Mouse (Mus musculus) adrenal gland, adult 18-20 months (tissue): ENCODE measurements around the gene Adamts7. TPM values are rescaled to one million over a fixed set of nuclear protein-coding genes. Genes with fewer than 3 reads are reported as not detected.

Source experiments
- DNase-seq, 2 experiments: peaks; one replicate each; pipeline ENCODE4 v3.0.0; 2021 to 2022; ENCODE audit warnings: low spot score in 2 of 2
- total RNA-seq, 2 experiments: library from RNA; stranded (reverse); gene quantifications; 1 replicate in 1 of 2; 2 replicates in 1 of 2; pipeline ENCODE4 v1.2.3; 2021

Adamts7 gene
- total RNA-seq, 2 experiments from 2014 or later, result 2.4 to 2.8 TPM

- DNase-seq, result peak; percentile 56 to 69
Observed at GRCm38 (mm10) chr9:90145788-90146187, 17.1 kb upstream of the Adamts7 start.

DNA sequence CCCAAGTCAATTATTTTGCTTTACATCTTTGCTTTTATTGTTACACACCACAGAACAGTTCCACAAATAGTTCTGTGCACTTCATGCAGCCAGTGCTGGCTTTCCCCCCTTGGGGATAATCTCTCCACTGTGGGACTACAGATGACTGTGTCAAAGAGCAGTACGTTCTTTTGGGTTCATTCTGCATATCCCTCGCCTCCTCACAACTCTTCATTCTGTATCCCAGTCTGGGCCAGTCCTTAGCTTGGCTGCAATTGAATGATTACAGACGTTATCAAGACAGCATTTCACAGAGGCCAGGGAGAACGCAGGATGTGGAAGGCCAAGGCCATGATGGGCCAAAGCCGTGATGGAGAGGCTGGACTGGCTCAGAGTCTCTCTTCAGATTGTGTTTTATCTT is 16.0 kb upstream of the Adamts7 start:
- DNase-seq, result no peak

DNA sequence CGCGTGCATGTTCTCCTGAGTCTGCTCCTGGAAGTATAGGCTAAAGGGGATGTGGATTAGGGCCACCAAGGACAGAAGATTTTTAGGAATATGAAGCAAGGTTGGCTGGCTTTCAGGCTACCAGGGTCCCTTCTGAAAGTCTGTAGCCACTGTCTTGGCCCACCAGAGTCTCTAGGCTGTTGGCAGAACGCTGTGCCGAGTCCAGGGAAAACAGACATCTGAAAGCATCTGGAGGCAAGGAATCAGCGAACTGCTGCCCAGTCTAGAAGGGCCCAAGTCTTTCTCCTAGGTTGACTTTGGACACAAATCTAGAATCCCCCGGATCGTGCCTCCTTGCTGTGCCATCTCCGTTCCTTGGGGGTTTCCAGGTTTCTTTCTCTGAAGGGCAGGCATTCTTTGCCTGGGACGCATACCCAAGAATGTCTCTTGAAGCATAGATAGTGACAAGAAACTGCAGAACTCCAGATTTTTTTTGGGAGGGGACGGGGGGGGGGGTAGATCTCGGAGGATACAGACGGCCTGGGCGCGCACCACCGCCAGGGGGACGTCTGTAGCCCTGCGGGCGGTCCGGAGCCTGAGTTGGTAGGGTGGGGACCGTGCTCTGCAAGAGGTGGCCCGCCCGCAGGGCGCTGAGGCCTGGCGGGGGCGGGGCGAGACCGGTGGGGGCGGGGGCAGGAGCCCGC is 485 bp upstream of the Adamts7 start:
- peak; percentile 54 to 73 for DNase-seq

DNA sequence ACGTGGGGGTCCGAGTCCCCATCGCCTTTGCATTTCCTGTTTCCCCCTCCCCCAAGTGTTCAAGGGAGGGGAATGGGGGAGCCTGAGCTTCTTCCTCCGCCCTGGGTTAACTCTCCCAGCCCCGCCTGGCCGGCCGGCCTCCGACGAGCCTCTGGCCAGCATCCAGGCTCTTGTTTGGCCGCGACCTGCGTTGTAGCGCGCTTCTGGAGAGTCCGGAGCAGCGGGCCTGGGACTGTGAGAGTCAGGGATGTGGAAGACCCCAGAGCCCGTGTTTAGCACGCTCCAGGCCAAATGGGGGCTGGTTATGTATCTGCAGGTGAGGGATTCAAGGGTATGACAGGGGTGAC is 853 bp downstream of the Adamts7 start:
- peak in 1 of 2 experiments; percentile 57 for DNase-seq

DNA sequence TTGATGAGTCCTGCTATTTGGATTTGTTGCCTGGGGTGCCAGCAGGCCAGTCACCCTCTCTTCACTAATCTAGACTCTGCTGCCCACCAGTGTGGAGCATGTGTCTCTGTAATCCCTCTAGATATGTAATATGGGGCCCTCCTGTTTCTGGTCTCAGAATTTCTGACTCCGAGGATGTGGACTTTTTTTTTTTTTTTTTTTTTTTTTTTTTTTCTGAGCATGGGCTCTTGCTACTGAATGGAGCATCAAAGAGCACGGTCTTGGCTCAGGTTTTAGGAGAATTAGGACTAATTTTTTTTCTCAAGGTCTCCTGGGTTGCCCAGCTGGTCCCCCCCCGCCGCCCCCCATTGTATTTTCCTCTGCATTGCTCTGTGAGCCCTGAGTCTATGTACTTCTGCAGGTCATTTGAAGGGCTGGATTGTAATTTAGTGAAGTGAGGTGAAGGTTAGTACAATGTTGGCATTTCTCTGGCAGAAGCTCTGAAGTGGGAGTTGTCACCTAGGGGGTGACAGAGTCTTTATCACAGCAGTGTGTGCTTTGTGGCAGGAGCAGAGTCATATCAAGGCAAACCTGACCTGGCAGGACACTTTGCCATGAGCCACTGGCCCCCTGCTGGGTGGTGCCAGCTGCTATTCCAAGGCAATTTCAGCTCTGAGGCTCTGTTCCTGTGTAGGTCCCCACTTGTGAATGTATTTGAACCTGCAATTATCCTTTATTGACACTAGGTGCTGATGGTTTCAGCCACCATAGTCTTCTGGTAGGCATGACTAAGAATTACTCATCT is 2.0 kb downstream of the Adamts7 start:
- DNase-seq, result peak in 1 of 2 experiments; percentile 15

DNA sequence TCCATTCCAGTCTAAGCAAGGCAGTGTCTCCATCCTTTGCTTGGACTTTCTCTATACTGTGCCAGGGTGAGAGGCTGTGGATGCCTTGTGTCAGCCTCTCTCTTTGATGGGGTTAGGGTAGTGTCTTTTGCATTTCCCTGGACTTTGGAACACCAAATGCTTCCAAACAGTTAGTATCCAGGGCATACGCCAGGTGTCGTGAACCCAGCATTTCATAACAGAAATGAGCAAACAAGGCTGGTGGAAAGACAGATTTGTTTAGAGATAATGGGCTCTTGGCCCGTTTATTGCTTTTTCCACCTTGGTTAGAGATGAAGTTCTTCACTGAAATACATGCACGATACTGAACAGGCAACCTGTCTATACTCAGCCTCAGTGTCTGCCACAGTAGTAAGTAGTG is 2.7 kb downstream of the Adamts7 start:
- DNase-seq, result no peak

DNA sequence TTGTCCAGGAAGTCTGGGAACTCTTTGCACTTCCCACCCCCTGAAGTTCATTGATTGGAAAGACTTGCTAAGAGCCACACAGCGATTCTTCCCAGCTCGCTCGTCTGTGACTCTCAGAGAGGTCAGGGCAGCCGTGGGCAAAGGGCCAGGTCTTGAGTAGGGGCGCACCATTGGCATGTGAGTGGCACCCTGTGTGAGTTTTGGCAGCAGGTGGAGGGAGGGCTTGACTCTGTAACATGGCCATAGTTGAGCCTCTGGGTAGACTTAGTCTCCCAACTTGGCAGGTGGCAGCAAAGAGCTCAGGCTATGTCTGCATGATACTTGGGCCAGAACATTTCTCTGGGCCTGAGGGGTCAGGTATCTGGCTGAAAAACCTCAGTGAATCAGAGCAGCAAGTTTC is 3.7 kb downstream of the Adamts7 start:
- DNase-seq, result peak in 1 of 2 experiments; percentile 30

DNA sequence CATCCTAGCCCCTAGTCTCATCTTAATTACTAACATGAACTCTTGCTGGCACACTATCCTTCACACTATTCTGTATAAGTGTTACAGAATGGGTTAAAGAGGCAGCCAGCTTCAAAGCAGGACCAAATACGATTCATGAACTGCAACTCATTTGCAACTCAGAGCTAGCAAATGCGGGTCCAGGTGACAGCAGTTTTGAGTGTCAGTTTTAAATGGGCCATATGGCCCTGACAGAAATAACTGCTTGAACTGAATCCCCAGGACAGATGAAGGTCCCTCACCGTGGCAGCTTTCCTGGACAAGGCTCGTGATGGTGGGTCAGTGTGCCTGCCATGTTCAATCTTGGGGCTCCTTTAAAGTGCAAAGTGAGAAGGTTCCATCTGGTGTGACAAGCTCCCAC is 7.1 kb downstream of the Adamts7 start:
- no peak for DNase-seq

DNA sequence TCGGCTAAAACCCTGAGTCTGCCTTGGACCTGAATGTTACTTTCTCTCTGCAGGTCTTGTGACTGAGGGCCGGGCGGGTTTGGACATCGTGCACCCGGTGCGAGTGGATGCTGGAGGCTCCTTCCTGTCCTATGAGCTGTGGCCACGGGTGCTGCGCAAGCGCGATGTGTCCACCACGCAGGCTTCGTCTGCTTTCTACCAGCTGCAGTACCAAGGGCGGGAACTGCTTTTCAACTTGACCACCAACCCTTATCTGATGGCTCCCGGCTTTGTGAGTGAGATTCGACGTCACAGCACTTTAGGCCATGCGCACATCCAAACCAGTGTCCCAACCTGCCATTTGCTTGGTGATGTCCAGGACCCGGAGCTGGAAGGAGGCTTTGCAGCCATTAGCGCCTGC is 8.6 kb downstream of the Adamts7 start:
- no peak for DNase-seq

GRCm38 (mm10) chr9:90172528-90173321 is 9.9 kb downstream of the Adamts7 start:
- DNase-seq, result no peak

GRCm38 (mm10) chr9:90173330-90173729 is 10.5 kb downstream of the Adamts7 start:
- peak in 1 of 2 experiments; percentile 17 for DNase-seq

DNA sequence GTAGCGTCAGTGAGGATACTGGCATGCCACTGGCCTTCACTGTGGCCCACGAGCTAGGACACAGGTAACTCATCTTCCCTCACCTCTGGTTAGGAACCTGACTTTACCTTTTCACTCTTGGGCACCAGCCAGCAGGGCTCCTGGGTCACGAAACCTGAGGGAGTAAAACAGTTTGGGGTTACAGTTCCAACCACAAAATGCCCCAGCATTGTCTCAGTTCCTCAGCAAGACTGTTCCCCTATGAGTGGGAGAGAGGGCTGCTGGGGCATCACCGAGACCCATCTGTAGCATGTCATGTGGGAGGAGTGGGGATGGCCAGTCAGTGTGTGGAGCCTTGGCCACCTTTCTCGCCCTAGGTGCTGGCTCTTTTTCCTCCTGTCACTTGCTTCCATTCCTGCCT is 16.5 kb downstream of the Adamts7 start:
- no peak for DNase-seq

DNA sequence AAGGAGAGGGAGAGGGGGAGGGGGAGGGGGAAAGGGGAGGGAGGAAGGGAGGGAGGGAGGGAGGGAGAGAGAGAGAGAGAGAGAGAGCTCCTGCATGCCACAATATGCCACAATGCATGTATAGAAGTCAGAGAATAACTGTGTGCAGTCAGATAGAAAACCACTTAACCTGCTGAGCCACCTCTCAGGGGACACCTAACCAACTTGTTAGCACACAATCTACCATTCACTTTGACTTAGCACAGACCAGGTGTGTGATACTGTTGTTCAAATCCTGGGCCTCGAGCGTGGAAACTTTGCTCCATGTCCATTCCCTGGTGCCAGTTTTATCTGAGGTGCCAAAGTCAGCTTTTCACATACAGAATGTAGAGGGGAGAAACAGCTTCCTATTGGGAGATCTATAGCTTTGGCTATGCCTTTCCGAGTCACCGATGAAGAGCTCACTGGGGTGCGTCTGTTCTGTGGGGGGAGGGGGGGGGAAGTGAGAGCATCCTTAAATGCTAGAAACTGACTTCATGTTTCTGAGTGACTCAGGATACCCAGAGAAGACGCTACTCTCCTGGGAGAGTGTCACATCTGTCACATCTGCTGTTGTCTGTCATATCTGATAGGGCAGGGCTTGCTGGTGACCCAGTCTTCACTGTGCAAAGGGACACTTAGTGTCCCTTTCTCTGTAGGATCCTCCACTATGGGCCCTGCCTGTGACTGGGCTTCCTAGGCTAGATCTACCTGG is 19.0 kb downstream of the Adamts7 start:
- no peak for DNase-seq

DNA sequence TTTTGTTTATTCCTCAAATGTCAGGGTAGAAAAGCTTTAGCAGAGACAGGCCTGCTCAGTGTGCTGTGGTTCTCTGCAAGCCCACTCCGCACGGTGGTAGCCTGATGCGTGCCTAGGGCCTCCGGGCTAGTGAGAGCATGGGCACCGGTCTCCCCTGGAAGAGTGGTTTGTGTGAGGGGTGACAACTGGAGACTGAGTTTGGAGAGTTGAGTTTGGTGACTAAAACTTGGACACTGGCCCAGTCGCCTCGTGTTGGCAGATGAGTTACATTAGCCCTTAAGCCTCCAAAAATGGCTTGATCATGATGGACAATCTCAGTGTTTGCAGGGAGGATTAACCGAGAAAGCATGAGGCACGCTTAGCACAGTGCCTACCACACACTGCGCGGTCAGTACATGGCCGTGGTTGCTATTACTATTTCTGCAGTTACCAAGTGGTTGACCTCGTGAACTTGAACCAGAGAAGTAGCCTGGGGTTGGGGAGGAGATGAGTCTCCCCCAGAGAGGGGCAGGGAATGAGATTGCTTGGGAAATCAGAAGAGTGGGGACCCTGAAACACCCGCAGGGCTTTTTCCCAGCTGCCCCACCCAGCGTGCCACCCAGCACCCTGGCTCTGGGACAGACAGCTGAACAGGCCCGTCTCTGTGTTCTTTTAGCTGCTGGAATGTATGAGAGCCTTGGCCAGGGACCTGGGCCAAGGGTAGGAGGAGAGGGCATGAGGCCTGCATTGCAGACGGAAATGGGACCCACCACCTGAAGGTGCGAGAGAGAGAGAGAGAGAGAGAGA is 20.0 kb downstream of the Adamts7 start:
- DNase-seq, result no peak

- no peak for DNase-seq
Observed at GRCm38 (mm10) chr9:90183550-90183949, 20.7 kb downstream of the Adamts7 start.

DNA sequence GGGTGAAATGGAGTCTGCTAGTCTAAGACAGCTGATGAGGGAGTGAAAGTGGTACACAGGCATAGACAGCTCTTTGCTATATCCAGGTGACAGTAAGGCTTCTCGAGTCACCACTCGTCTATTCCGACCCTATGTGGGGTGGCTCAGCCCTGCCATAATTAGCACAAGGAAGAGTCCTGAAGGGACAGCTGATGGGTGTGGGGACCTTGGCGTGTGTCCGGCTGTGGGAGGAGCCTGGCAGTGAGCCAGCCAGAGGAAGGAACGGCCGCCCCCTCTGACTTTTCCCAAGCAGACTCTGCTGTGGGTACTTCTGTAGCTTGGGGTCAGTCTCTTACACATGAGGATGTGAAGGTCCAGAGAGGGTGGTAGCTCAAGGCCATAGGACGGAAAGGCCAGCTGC is 21.2 kb downstream of the Adamts7 start:
- peak; percentile 60 to 66 for DNase-seq

DNA sequence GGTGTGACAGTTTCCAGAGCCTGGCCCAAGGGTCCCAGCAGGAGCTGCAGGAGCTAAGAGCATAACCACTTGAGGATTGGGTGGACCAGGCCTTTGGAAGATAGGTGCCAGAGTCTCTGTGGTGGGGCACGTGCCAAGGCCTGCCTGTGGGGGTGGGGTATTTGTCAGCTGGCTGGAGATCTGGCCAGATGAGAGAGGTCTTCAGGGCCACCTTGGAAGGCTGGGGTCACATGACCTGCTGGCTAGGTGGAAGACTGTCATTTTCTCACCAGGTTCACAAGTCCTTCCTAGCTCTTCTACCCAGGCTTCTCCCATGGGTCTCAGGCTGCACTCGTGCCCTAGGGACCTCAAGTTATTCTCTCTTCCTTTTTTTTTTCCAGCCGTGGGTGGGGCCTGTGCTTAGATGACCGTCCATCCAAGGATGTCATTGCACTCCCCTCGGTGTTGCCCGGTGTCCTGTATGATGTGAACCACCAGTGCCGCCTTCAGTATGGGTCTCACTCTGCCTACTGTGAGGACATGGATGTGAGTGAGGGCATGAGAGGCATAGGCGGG is 22.6 kb downstream of the Adamts7 start:
- no peak for DNase-seq

- DNase-seq, result no peak
Observed at GRCm38 (mm10) chr9:90188893-90189292, 26.0 kb downstream of the Adamts7 start.

GRCm38 (mm10) chr9:90189391-90189790 is 26.5 kb downstream of the Adamts7 start:
- no peak for DNase-seq

DNA sequence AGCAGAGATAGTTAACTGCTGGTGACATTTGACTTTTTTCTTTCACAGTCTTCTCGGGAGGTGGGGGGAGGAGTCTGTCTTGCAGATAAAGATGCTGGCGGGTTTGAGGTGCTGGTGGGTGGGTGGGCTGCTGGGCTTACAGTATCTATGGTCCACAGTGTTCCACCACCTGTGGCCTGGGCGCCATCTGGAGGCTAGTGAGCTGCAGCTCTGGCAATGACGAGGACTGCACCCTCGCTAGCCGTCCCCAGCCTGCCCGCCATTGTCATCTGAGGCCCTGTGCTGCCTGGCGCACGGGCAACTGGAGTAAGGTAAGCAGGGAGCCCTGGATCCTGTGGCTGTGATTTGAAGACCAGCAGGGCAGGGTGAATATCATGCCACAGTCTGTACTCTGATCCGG is 32.1 kb downstream of the Adamts7 start:
- no peak for DNase-seq
